Mouse (Mus musculus) hindbrain, embryonic 10.5 days (tissue): ENCODE results near the gene Rfc3. TPM values are rescaled to one million over a fixed set of nuclear protein-coding genes. Genes with fewer than 3 reads are reported as not detected.
A peak's percentile ranks its signal among the peaks of the same experiment; 100 is the strongest.
"Not testable (repeated sequence)": the region's sequence is repeated elsewhere in the genome, so short reads cannot be mapped to it uniquely, and the experiment has no call there.

Experiments
- DNase-seq: peaks from one replicate; pipeline ENCODE4 v3.0.0-alpha.2; 2017; ENCODE audit warnings: low spot score
- H3K27ac ChIP-seq: fragments of 300-500 bp; sonication (generic); 2 replicates; pipeline ENCODE4 v1.5.1; 2016; ENCODE audit warnings: mild to moderate bottlenecking, moderate library complexity
- H3K27me3 ChIP-seq: fragments of 300-500 bp; sonication (generic); 2 replicates; pipeline ENCODE4 v1.6.1; 2016; ENCODE audit warnings: mild to moderate bottlenecking; ENCODE audit not compliant: poor library complexity, insufficient read depth, severe bottlenecking
- H3K36me3 ChIP-seq: fragments of 300-500 bp; sonication (generic); 2 replicates; pipeline ENCODE4 v1.6.1; 2016; ENCODE audit warnings: mild to moderate bottlenecking, moderate library complexity
- H3K4me1 ChIP-seq: fragments of 300-500 bp; sonication (generic); replicated peaks from 2 replicates; pipeline ENCODE4 v1.6.1; 2016; ENCODE audit warnings: mild to moderate bottlenecking
- H3K4me3 ChIP-seq: fragments of 300-500 bp; sonication (generic); 2 replicates; pipeline ENCODE4 v1.5.1; 2016; ENCODE audit warnings: mild to moderate bottlenecking, moderate library complexity
- H3K9me3 ChIP-seq: fragments of 300-500 bp; sonication (generic); 2 replicates; pipeline ENCODE4 v1.6.1; 2016; ENCODE audit warnings: mild to moderate bottlenecking, moderate library complexity
- WGBS: fragments of 180-500 bp; shearing (Covaris S2); methylation state at CpG from one replicate; pipeline ENCODE4 v1.1.7; 2016; 5-methylcytosine and 5-hydroxymethylcytosine counted together
- polyA plus RNA-seq: library from polyadenylated mRNA; unstranded; fragments of >200 nt; fragmentation: Nextera tagmentation; extraction: Ambion mirVana; gene quantifications from 2 replicates; pipeline ENCODE4 v1.2.1, GENCODE M21; 2016

Gene Rfc3
- 132 and 144 TPM in 2 replicates for polyA plus RNA-seq

- Histone ChIP-seq H3K9me3 (no peaks in the 10 kb centered on the region), H3K4me3 (peak within 1 kb of the TSS; percentile 85), H3K36me3 (peaks cover 40% of the 10 kb centered on the region), H3K27me3 (no peaks in the 10 kb centered on the region), H3K27ac (peak within 1 kb of the TSS; percentile 95), H3K4me1 (peaks cover 13% of the 10 kb centered on the region)
- DNase-seq = peak; percentile 98
- WGBS = under 1% methylated on average over 42 of the region's 42 CpGs
Measured at GRCm38 (mm10) chr5:151650700-151651410, at the start of gene Rfc3. TSS of gene Rfc3 (minus strand) at chr5:151651242.

GRCm38 (mm10) chr5:151693636-151694035, 42.6 kb upstream of the Rfc3 start:
- not testable (repeated sequence) for H3K36me3 ChIP-seq, H3K4me3 ChIP-seq, H3K27ac ChIP-seq, DNase-seq, H3K9me3 ChIP-seq, H3K4me1 ChIP-seq, H3K27me3 ChIP-seq
- WGBS = 93% methylated on average over 13 of the region's 13 CpGs

GRCm38 (mm10) chr5:151686606-151687525, 35.8 kb upstream of the Rfc3 start:
- peak overlapping the region; percentile 40 for H3K4me3 ChIP-seq
- H3K4me1 ChIP-seq = no peaks in the 10 kb centered on the region
- 32% methylated on average over 15 of the region's 15 CpGs for WGBS
- DNase-seq = peak; percentile 82
- H3K27me3 ChIP-seq = no peaks in the 10 kb centered on the region
- no peaks in the 10 kb centered on the region for H3K9me3 ChIP-seq
- H3K36me3 ChIP-seq = no peaks in the 10 kb centered on the region
- 0 out of 2 replicates have a peak overlapping the region, but pooled peaks have one; percentile 23 for H3K27ac ChIP-seq

GRCm38 (mm10) chr5:151662207-151662606, 11.2 kb upstream of the Rfc3 start:
- Histone ChIP-seq H3K9me3 (0 out of 2 replicates have a peak, but pooled peaks cover 2% of the 10 kb centered on the region), H3K36me3 (no peaks in the 10 kb centered on the region), H3K4me1 (no peaks in the 10 kb centered on the region), H3K4me3 (no peak overlapping the region), H3K27ac (no peak overlapping the region), H3K27me3 (no peaks in the 10 kb centered on the region)
- WGBS = 92% methylated on average over 4 of the region's 4 CpGs
- DNase-seq = no peak

- 67% methylated on average over 3 of the region's 3 CpGs for WGBS
- Histone ChIP-seq H3K36me3 (peaks cover 35% of the 10 kb centered on the region), H3K9me3 (no peaks in the 10 kb centered on the region), H3K4me3 (peak overlapping the region; percentile 85), H3K27me3 (no peaks in the 10 kb centered on the region), H3K27ac (peak overlapping the region; percentile 95), H3K4me1 (peaks cover 13% of the 10 kb centered on the region)
- DNase-seq = no peak
Measured at GRCm38 (mm10) chr5:151651411-151651784, 356 bp upstream of the Rfc3 start.

GRCm38 (mm10) chr5:151644845-151645244, 6.2 kb downstream of the Rfc3 start:
- Histone ChIP-seq H3K27me3 (no peaks in the 10 kb centered on the region), H3K4me3 (no peak overlapping the region), H3K27ac (no peak overlapping the region), H3K36me3 (peaks cover 100% of the 10 kb centered on the region), H3K9me3 (0 out of 2 replicates have a peak, but pooled peaks cover 10% of the 10 kb centered on the region), H3K4me1 (peaks cover 8% of the 10 kb centered on the region)
- 95% methylated on average over 7 of the region's 7 CpGs for WGBS
- DNase-seq = peak; percentile 20

- 95% methylated on average over 5 of the region's 5 CpGs for WGBS
- no peak for DNase-seq
- Histone ChIP-seq H3K27me3 (no peaks in the 10 kb centered on the region), H3K4me3 (no peak overlapping the region), H3K9me3 (0 out of 2 replicates have a peak, but pooled peaks cover 10% of the 10 kb centered on the region), H3K27ac (no peak overlapping the region), H3K4me1 (no peaks in the 10 kb centered on the region), H3K36me3 (peaks cover 82% of the 10 kb centered on the region)
Measured at GRCm38 (mm10) chr5:151642867-151643266, 8.2 kb downstream of the Rfc3 start.

GRCm38 (mm10) chr5:151642102-151642501, 8.9 kb downstream of the Rfc3 start:
- Histone ChIP-seq H3K4me3 (no peak overlapping the region), H3K4me1 (no peaks in the 10 kb centered on the region), H3K27me3 (no peaks in the 10 kb centered on the region), H3K9me3 (0 out of 2 replicates have a peak, but pooled peaks cover 10% of the 10 kb centered on the region), H3K36me3 (peaks cover 74% of the 10 kb centered on the region), H3K27ac (no peak overlapping the region)
- no peak for DNase-seq
- WGBS = 96% methylated on average over 1 of the region's 1 CpGs

- no peak for DNase-seq
- Histone ChIP-seq H3K9me3 (no peaks in the 10 kb centered on the region), H3K36me3 (no peaks in the 10 kb centered on the region), H3K27ac (no peak within 1 kb of the TSS), H3K4me3 (no peak within 1 kb of the TSS), H3K4me1 (no peaks in the 10 kb centered on the region), H3K27me3 (no peaks in the 10 kb centered on the region)
- 87% methylated on average over 3 of the region's 3 CpGs for WGBS
Measured at GRCm38 (mm10) chr5:151605921-151606320, 45.1 kb downstream of the Rfc3 start, which contains the start of gene Vmn2r18. TSS of gene Vmn2r18 (minus strand) at chr5:151606021.

- H3K27me3 ChIP-seq = no peaks in the 10 kb centered on the region
- H3K36me3 ChIP-seq = no peaks in the 10 kb centered on the region
- no peak for DNase-seq
Measured at GRCm38 (mm10) chr5:151601696-151602095, 49.3 kb downstream of the Rfc3 start.

More at GRCm38 (mm10) chr5:151601696-151602095, 49.3 kb downstream of the Rfc3 start:
- Histone ChIP-seq H3K4me3 (no peak overlapping the region), H3K27ac (no peak overlapping the region), H3K4me1 (no peaks in the 10 kb centered on the region), H3K9me3 (no peaks in the 10 kb centered on the region)
- WGBS = 53% methylated on average over 1 of the region's 1 CpGs
